In genomic region chr17:68166397-68166796, GRCm38 (mm10) we compare ENCODE assay signal across 9 mouse cellular contexts.
DNase-seq lines count a peak whose midpoint lies in the region; ATAC-seq and TF ChIP-seq lines count a peak whose summit lies in the region.
"Had no signal": no experiment of that assay in that cellular context is flagged by ENCODE, and none has a peak within 500 bp of the region (broad histone marks: within the 10 kb centered on the region; RNA-seq: fewer than 3 reads in every experiment).

No protein-coding gene starts in this region.

- H3K4me2 ChIP-seq in liver, embryonic 14.5 days (ENCODE audit: low read depth): no peak overlapping the region
- no peak overlapping the region for H3K4me2 ChIP-seq in liver, embryonic 11.5 days
- H3K4me2 ChIP-seq in forebrain, postnatal 0 days (ENCODE audit: low read depth): no peak overlapping the region

- no peak overlapping the region for H3K27ac ChIP-seq in liver, embryonic 14.5 days
- no peak overlapping the region for H3K27ac ChIP-seq in liver, embryonic 11.5 days (ENCODE audit: low read depth, low read length)
- H3K27ac ChIP-seq in forebrain, postnatal 0 days (ENCODE audit: low read depth, low read length): no peak overlapping the region

- TF ChIP-seq EP300 in liver, embryonic 14.5 days (IDR thresholded peaks at IDR 0.05; ENCODE audit: low read depth): no peak

- H3K36me3 ChIP-seq in liver, embryonic 14.5 days (replicated peaks; ENCODE audit: control insufficient read depth, insufficient read depth, low read depth): no peaks in the 10 kb centered on the region
- no peaks in the 10 kb centered on the region for H3K36me3 ChIP-seq in liver, embryonic 11.5 days (ENCODE audit: control insufficient read depth, insufficient read depth, low read length)
- H3K36me3 ChIP-seq in forebrain, postnatal 0 days (ENCODE audit: insufficient read depth): no peaks in the 10 kb centered on the region
- H3K36me3 ChIP-seq: embryonic facial prominence, embryonic 13.5 days had no signal

- peak; percentile 13 to 43 for DNase-seq in cerebellum, postnatal 14 days
- DNase-seq in liver, embryonic 14.5 days (ENCODE audit: low read depth in 3 of 3, low spot score in 3 of 3): no peak
- no peak for DNase-seq in liver, embryonic 11.5 days (ENCODE audit: low spot score)
- peak; percentile 66 for DNase-seq in forebrain, postnatal 0 days
- DNase-seq in lung, postnatal 4 days: peak; percentile 8 to 22
- no peak for DNase-seq in right cerebral cortex, adult 18-20 months
- DNase-seq in thymus, postnatal 4 days: no peak

- no peak for ATAC-seq in cerebellum, adult (ENCODE audit: insufficient number of reproducible peaks, low FRiP score, low TSS enrichment)
- no peak for ATAC-seq in liver, embryonic 14.5 days (ENCODE audit: insufficient read depth)
- no peak for ATAC-seq in liver, embryonic 11.5 days (replicated peaks; ENCODE audit: low FRiP score)
- peak; percentile 49; the same call in 1 of the 2 replicates for ATAC-seq in forebrain, postnatal 0 days

- no peaks in the 10 kb centered on the region for H3K27me3 ChIP-seq in liver, embryonic 14.5 days (ENCODE audit: control insufficient read depth, insufficient read depth, low read length)
- no peaks in the 10 kb centered on the region for H3K27me3 ChIP-seq in liver, embryonic 11.5 days (replicated peaks; ENCODE audit: control insufficient read depth, insufficient read depth, low read length)
- no peaks in the 10 kb centered on the region for H3K27me3 ChIP-seq in forebrain, postnatal 0 days (ENCODE audit: insufficient read depth, low read length)
- H3K27me3 ChIP-seq: embryonic facial prominence, embryonic 13.5 days had no signal

- 0 out of 4 replicates have a peak, but pooled peaks cover 0 to 2% of the 10 kb centered on the region in 2 experiments for H3K4me1 ChIP-seq in liver, embryonic 14.5 days (replicated peaks; ENCODE audit: control insufficient read depth in 2 of 2, insufficient read depth in 2 of 2, low read length in 1 of 2)
- H3K4me1 ChIP-seq in liver, embryonic 11.5 days (replicated peaks; ENCODE audit: control insufficient read depth, insufficient read depth, low read length): no peaks in the 10 kb centered on the region
- H3K4me1 ChIP-seq in forebrain, postnatal 0 days (ENCODE audit: insufficient read depth): no peaks in the 10 kb centered on the region; the same call in 1 of the 2 replicates

- peak; percentile 52 for TF ChIP-seq CTCF in liver, embryonic 14.5 days (IDR thresholded peaks at IDR 0.05; ENCODE audit: low read depth)
- TF ChIP-seq CTCF in forebrain, postnatal 0 days (IDR thresholded peaks at IDR 0.05; ENCODE audit: low read depth): peak; percentile 82

- no peak overlapping the region for H3K4me3 ChIP-seq in liver, embryonic 14.5 days (ENCODE audit: insufficient read depth in 1 of 2, low read depth in 2 of 2, low read length in 2 of 2)
- no peak overlapping the region for H3K4me3 ChIP-seq in liver, embryonic 11.5 days (ENCODE audit: low read depth, low read length)
- H3K4me3 ChIP-seq in forebrain, postnatal 0 days (ENCODE audit: low read depth, low read length): no peak overlapping the region
- H3K4me3 ChIP-seq: embryonic facial prominence, embryonic 13.5 days had no signal

- 57% methylated on average over 4 of the region's 4 CpGs for WGBS in liver, embryonic 14.5 days (ENCODE audit: insufficient replicate concordance)
- 84% methylated on average over 4 of the region's 4 CpGs for WGBS in liver, embryonic 11.5 days
- 70% methylated on average over 4 of the region's 4 CpGs for WGBS in forebrain, postnatal 0 days

- no peaks in the 10 kb centered on the region for H3K9me3 ChIP-seq in liver, embryonic 14.5 days (ENCODE audit: control insufficient read depth, low read length)
- H3K9me3 ChIP-seq in liver, embryonic 11.5 days (ENCODE audit: control insufficient read depth, low read length): no peaks in the 10 kb centered on the region
- H3K9me3 ChIP-seq in forebrain, postnatal 0 days (ENCODE audit: low read length): no peaks in the 10 kb centered on the region
- H3K9me3 ChIP-seq: embryonic facial prominence, embryonic 13.5 days had no signal

- no peak overlapping the region for H3K9ac ChIP-seq in liver, embryonic 14.5 days (replicated peaks)
- no peak overlapping the region for H3K9ac ChIP-seq in liver, embryonic 11.5 days (ENCODE audit: low read depth, low read length)
- H3K9ac ChIP-seq in forebrain, postnatal 0 days: no peak overlapping the region
- H3K9ac ChIP-seq: embryonic facial prominence, embryonic 13.5 days had no signal

Comparison
In these comparisons a context has a peak if more than half of its experiments do, and no peak if none do; other contexts are left out.
1. DNase-seq: peak in cerebellum, postnatal 14 days (2 of 2), forebrain, postnatal 0 days (single experiment) and lung, postnatal 4 days (2 of 2); none in liver, embryonic 14.5 days (0 of 3), liver, embryonic 11.5 days (single experiment), right cerebral cortex, adult 18-20 months (single experiment) and thymus, postnatal 4 days (single experiment).